Mouse (Mus musculus): ENCODE measurements around the gene Epo. TPM values are rescaled to one million over a fixed set of nuclear protein-coding genes. Genes with fewer than 3 reads are reported as not detected.

Epo gene
- polyA plus RNA-seq, 1 experiment from 2014 or later = 0.24 TPM

DNA sequence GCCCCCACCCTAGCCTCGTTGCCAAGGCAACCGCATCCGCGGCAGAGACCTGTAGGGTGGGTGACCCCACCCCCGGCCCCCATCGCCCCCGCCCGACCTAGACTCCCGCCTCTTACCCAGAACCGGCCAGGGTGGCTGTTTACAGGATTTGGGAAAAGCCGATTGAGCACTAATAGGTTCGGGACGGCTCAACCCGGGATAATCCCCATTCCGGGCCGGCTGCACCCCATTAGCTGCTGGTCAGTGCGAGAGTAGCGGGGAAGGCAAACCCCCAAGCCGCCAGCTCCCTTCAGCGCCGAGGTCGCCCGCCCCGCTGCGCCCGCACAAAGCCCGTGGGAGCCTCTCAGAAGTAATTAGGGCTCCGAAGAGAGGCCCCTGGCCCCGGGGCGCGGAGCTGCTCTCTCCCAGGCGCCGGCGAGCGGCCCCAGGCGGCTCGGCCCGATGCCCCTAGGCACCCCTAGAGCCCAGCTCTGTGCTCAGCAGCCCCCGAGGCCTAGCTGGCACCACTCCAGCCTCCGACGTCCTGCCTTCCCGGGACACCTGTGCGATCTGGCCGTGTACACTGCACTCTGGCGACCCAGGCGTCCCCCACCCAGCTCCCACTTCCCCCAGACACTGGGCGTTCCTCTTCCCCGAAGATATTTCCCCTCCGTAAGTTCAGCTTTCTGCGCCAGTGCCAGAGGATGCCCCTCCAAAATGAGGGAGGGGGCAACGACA lies 1.5 kb downstream of the Epo start:
- Histone ChIP-seq H3K4me1 (ENCODE audit: insufficient read depth, low read length) (peaks cover 15% of the 10 kb centered on the region), H3K27me3 (ENCODE audit: insufficient read depth, low read length) (no peaks in the 10 kb centered on the region), H3K4me3 (ENCODE audit: low read length) (peak overlapping the region; percentile 68), H3K9ac (replicated peaks; ENCODE audit: low read length) (peak overlapping the region; percentile 89), H3K4me2 (replicated peaks; ENCODE audit: low read depth, low read length) (peak overlapping the region; percentile 93), H3K27ac (ENCODE audit: low read length) (peak overlapping the region; percentile 94), H3K36me3 (ENCODE audit: insufficient read depth, low read length) (peaks cover 33% of the 10 kb centered on the region), H3K9me3 (ENCODE audit: low read length) (no peaks in the 10 kb centered on the region)
- WGBS = under 1% methylated on average over 51 of the region's 51 CpGs
- peak; percentile 8; the same call in 1 of the 2 replicates for ATAC-seq (ENCODE audit: low FRiP score, low TSS enrichment)

DNA sequence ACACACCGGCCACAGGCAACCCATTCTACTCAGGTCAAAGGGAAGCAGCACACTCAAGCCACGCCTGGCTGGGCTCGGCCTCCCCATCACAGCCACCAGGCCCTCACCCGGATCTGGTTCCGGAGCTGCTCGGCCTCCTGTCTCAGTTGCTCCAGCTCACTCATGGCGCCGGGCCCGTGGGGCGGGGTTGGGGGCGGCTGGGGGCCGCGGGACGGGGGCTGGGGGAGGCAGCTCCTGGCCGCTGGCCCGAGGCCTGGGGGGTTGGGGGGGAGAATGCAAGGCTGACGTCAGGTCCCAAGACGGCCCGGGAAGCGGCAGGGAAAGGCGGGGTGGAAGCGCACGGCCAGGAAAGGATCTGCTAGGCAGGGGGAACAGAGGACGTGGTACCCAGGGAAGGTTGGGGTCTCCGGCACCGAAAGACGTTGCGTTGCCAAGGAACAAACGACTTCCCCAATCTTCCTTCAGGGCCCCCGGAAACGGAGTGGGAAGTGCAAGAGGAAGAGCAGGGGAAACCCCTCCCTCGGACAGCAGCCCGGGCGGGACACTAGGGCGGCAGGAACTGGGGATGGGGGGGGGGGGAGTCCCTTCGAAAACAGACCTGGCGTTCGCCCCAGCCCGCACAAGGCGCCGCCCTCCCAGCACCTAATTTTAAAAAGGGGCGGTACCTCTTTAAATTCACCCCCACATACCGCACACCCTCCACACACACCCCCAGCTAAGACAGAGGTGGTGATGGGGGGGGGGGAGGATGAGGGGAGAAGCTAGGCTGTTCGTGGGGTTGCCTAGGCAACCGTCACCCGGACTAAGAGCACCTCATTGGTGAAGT lies 2.2 kb downstream of the Epo start:
- peak overlapping the region; percentile 89 for H3K9ac ChIP-seq (replicated peaks; ENCODE audit: low read length)
- peak; percentile 55 for ATAC-seq (ENCODE audit: low FRiP score, low TSS enrichment)
- H3K4me2 ChIP-seq (replicated peaks; ENCODE audit: low read depth, low read length) = peak overlapping the region; percentile 93
- H3K36me3 ChIP-seq (ENCODE audit: insufficient read depth, low read length) = peaks cover 39% of the 10 kb centered on the region
- H3K4me3 ChIP-seq (ENCODE audit: low read length) = peak overlapping the region; percentile 68
- no peaks in the 10 kb centered on the region for H3K9me3 ChIP-seq (ENCODE audit: low read length)
- H3K27ac ChIP-seq (ENCODE audit: low read length) = peak overlapping the region; percentile 94
- WGBS = under 1% methylated on average over 37 of the region's 46 CpGs
- H3K4me1 ChIP-seq (ENCODE audit: insufficient read depth, low read length) = peaks cover 15% of the 10 kb centered on the region
- H3K27me3 ChIP-seq (ENCODE audit: insufficient read depth, low read length) = no peaks in the 10 kb centered on the region

DNA sequence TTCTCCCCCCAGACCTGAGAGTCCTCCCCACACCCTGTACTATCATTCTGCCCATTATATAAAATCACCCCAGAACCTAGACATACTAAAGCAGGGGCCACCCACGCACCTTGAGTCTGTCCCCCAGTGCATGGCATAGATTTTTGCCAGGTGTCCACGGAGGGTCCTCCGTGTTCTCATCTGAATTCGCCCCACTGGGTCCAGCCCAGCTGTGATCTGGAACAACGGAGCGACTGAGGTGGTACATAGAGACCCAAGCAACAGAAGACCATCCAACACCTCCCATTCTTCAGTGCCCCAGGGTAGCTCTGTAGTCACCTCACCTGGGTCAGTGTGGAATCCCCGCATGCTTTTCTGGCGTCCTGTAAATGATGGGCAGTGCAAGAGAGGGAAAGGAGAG lies 3.0 kb downstream of the Epo start:
- Histone ChIP-seq H3K9ac (replicated peaks; ENCODE audit: low read length) (peak overlapping the region; percentile 89), H3K27me3 (ENCODE audit: insufficient read depth, low read length) (no peaks in the 10 kb centered on the region), H3K9me3 (ENCODE audit: low read length) (no peaks in the 10 kb centered on the region), H3K27ac (ENCODE audit: low read length) (peak overlapping the region; percentile 94; the same call in 1 of the 2 replicates), H3K4me3 (ENCODE audit: low read length) (peak overlapping the region; percentile 68), H3K4me1 (ENCODE audit: insufficient read depth, low read length) (peaks cover 15% of the 10 kb centered on the region), H3K4me2 (replicated peaks; ENCODE audit: low read depth, low read length) (peak overlapping the region; percentile 93), H3K36me3 (ENCODE audit: insufficient read depth, low read length) (peaks cover 46% of the 10 kb centered on the region)
- 64% methylated on average over 8 of the region's 8 CpGs for WGBS
- ATAC-seq (ENCODE audit: low FRiP score, low TSS enrichment) = no peak

DNA sequence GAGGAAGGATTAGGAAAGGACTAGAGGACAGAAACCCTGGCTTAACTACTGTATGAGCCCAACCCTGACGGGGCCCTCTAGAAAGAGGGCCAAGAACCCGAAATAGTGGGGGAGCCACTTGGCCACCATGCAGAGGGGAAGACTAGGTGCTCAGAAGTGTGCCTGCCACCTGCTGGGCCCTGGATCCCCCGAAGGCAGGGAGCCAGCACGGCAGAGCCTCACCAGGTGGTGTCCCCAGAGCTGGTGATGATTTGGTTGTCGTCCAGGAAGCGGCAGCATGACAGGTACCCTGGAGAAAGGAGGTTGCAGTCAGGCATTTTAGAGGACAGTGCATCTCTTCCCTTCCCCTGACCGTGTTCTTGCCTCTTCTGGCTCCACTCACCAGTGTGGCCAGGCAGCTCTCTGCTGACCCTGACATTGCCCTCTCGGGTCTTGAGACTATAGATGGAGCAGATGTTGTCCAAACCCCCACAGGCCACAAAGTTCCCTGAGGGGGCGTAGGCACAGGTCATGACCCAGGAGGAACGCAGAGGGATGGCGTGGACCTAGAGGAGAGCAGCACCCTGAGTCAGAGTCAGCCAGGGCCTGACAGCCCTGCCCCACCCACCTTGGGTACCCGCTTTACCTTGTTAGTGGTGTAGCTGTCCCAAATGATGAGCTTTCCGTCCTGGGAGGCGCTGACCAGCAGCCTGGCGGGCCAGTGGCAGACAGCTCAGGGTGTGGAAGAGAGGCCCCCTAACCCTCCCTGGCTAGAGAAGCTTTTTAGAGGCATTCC lies 3.6 kb downstream of the Epo start:
- Histone ChIP-seq H3K4me3 (ENCODE audit: low read length) (no peak overlapping the region), H3K9ac (replicated peaks; ENCODE audit: low read length) (no peak overlapping the region), H3K4me2 (replicated peaks; ENCODE audit: low read depth, low read length) (no peak overlapping the region), H3K4me1 (ENCODE audit: insufficient read depth, low read length) (peaks cover 15% of the 10 kb centered on the region), H3K36me3 (ENCODE audit: insufficient read depth, low read length) (peaks cover 53% of the 10 kb centered on the region), H3K27me3 (ENCODE audit: insufficient read depth, low read length) (no peaks in the 10 kb centered on the region), H3K9me3 (ENCODE audit: low read length) (no peaks in the 10 kb centered on the region), H3K27ac (ENCODE audit: low read length) (no peak overlapping the region)
- WGBS = 67% methylated on average over 15 of the region's 15 CpGs
- no peak for ATAC-seq (ENCODE audit: low FRiP score, low TSS enrichment)

DNA sequence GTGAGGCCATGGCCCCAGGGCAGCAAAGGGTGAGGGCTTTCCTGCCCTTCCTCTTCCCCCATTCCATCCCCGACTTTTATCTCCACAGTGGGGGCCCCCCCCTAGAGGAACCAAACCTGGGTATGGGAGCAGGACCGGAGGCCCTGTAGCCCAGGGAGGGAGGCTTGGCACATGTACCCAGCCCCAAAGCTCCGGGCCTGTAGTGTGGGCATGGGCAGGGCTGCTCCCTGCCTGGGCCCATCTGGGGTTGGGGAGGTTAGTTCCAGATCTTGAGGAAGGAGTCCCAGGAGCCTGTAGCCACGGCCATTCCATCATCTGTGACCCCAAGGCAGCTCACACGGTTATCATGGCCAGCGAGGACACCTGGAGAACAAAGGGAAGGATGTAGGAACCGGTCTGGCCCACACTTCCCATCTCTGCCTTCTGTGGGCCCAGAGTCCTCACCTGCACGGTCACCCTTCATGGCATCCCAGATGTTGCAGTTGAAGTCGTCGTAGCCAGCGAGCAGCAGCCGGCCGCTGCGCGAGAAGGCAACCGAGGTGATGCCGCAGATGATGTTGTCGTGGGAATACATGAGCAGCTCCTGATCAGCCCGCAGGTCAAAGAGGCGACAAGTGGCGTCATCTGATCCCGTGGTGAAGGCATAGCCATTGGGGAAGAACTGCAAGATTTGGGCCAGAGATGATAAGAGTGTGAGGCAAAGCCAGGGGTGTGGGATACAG lies 4.6 kb downstream of the Epo start:
- Histone ChIP-seq H3K4me2 (replicated peaks; ENCODE audit: low read depth, low read length) (no peak overlapping the region), H3K27me3 (ENCODE audit: insufficient read depth, low read length) (no peaks in the 10 kb centered on the region), H3K4me1 (ENCODE audit: insufficient read depth, low read length) (peaks cover 12% of the 10 kb centered on the region), H3K27ac (ENCODE audit: low read length) (no peak overlapping the region), H3K4me3 (ENCODE audit: low read length) (no peak overlapping the region), H3K36me3 (ENCODE audit: insufficient read depth, low read length) (peaks cover 62% of the 10 kb centered on the region), H3K9me3 (ENCODE audit: low read length) (no peaks in the 10 kb centered on the region), H3K9ac (replicated peaks; ENCODE audit: low read length) (no peak overlapping the region)
- ATAC-seq (ENCODE audit: low FRiP score, low TSS enrichment) = no peak
- WGBS = 78% methylated on average over 22 of the region's 22 CpGs

DNA sequence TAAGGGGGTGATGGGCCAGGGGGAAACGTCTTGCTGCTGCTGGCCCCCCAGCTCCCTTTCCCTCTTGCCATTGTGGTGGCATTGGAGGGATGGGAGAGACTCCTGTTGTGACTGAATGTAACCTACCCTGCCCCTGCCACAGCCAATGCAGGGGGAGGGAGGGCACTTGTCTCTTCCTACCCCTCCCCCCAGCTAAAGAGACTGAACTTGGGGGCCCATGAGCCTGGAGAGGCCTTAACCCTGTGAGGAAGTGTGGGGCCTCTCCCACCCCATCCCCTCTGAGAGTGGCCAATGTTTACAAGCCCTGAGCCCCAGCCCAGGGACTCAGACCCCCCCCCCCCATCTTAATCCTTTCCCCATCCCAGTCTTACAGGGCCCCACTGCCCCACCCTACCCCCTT lies 5.6 kb downstream of the Epo start:
- H3K36me3 ChIP-seq (ENCODE audit: insufficient read depth, low read length) = peaks cover 72% of the 10 kb centered on the region
- ATAC-seq (ENCODE audit: low FRiP score, low TSS enrichment) = no peak
- 56% methylated on average over 1 of the region's 1 CpGs for WGBS
- H3K4me3 ChIP-seq (ENCODE audit: low read length) = no peak overlapping the region
- H3K27me3 ChIP-seq (ENCODE audit: insufficient read depth, low read length) = no peaks in the 10 kb centered on the region
- H3K9me3 ChIP-seq (ENCODE audit: low read length) = no peaks in the 10 kb centered on the region
- H3K27ac ChIP-seq (ENCODE audit: low read length) = no peak overlapping the region
- H3K4me1 ChIP-seq (ENCODE audit: insufficient read depth, low read length) = peaks cover 12% of the 10 kb centered on the region
- no peak overlapping the region for H3K9ac ChIP-seq (replicated peaks; ENCODE audit: low read length)
- H3K4me2 ChIP-seq (replicated peaks; ENCODE audit: low read depth, low read length) = no peak overlapping the region

DNA sequence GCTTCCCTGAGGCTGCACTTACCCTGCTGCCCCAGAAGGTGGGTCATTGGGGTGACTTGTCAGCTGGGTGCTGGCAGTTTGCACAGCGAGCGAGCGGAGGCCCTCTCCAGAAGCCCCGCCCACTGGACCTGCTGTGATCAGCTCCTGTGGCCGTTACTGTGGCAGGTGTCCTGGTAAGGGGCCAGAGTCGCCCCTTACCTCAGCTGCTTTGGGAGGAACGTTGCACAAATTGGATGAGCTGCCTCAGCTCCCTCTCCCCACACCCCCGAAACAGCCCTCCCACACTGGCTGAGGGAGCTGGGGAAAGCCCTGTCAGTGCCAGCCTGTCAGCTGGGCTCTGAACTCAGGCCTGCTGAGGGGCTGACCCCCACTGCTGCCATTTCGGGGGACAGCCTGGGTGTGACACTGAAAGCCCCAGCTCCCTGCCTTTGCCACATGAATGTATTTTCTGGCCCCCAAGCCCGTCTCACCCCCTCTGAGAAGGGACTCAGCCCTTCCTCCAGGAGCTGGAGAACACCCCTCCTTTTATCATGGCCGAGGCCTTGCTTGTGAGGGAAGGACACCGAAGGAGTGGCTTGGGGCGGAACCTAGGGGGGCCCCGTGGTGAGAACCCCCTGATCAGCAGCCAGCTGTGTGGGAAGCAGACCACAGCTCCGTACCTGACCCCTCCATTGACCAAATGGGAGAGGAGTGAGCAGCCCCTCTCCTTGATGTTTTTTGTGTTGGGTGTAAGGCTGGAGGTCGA lies 6.7 kb downstream of the Epo start:
- Histone ChIP-seq H3K4me2 (replicated peaks; ENCODE audit: low read depth, low read length) (no peak overlapping the region), H3K36me3 (ENCODE audit: insufficient read depth, low read length) (peaks cover 83% of the 10 kb centered on the region), H3K4me3 (ENCODE audit: low read length) (no peak overlapping the region), H3K27me3 (ENCODE audit: insufficient read depth, low read length) (no peaks in the 10 kb centered on the region), H3K9ac (replicated peaks; ENCODE audit: low read length) (no peak overlapping the region), H3K9me3 (ENCODE audit: low read length) (no peaks in the 10 kb centered on the region), H3K4me1 (ENCODE audit: insufficient read depth, low read length) (peaks cover 12% of the 10 kb centered on the region), H3K27ac (ENCODE audit: low read length) (0 out of 2 replicates have a peak overlapping the region, but pooled peaks have one; percentile 4)
- 38% methylated on average over 16 of the region's 16 CpGs for WGBS
- no peak for ATAC-seq (ENCODE audit: low FRiP score, low TSS enrichment)

DNA sequence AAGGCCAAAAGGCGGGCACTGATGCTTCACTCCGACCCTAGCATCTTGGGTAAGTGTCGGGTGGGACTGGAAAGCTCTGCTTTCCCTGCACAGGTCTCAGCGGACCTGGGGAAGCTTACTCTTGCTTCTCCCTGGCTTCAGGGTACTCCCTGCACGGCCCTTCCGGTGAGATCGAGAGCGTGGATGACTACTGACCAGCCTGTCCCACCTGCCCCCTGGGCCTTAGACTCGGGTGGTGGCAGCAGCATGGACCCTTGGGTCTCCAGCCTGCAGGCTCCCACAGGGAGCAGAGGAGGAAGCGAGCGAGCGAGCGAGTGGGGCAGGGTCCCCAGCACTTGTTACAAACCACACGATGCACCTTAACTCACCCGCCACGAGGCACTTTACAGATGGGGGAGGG lies 7.5 kb downstream of the Epo start:
- Histone ChIP-seq H3K9ac (replicated peaks; ENCODE audit: low read length) (no peak overlapping the region), H3K27me3 (ENCODE audit: insufficient read depth, low read length) (no peaks in the 10 kb centered on the region), H3K4me3 (ENCODE audit: low read length) (no peak overlapping the region)

DNA sequence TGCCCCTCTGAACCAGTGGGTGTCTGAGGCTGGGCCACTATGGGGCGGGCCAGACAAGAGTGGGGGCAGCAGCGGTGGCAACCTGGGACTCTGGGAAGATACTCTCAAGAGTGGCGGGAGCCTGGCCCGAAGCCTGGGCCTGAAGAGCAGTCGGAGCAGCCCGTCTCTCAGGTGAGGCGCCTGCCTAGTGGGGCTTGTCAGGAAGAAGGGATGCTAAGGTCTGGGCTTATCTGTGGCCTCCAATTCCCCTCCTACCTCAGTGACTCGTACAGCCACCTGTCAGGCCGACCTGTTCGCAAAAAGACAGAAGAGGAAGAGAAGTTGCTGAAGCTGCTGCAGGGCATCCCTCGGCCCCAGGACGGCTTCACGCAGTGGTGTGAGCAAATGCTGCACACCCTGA lies 8.4 kb downstream of the Epo start:
- Histone ChIP-seq H3K27ac (ENCODE audit: low read length) (no peak overlapping the region), H3K9ac (replicated peaks; ENCODE audit: low read length) (no peak overlapping the region), H3K27me3 (ENCODE audit: insufficient read depth, low read length) (no peaks in the 10 kb centered on the region), H3K9me3 (ENCODE audit: low read length) (no peaks in the 10 kb centered on the region), H3K4me2 (replicated peaks; ENCODE audit: low read depth, low read length) (no peak overlapping the region), H3K4me3 (ENCODE audit: low read length) (no peak overlapping the region), H3K36me3 (ENCODE audit: insufficient read depth, low read length) (peaks cover 94% of the 10 kb centered on the region), H3K4me1 (ENCODE audit: insufficient read depth, low read length) (peaks cover 4% of the 10 kb centered on the region; the same call in 1 of the 2 replicates)
- 81% methylated on average over 13 of the region's 13 CpGs for WGBS
- ATAC-seq (ENCODE audit: low FRiP score, low TSS enrichment) = no peak

More for the DNA sequence above, 7.5 kb downstream of the Epo start:
- Histone ChIP-seq H3K36me3 (ENCODE audit: insufficient read depth, low read length) (peaks cover 91% of the 10 kb centered on the region), H3K27ac (ENCODE audit: low read length) (no peak overlapping the region), H3K4me1 (ENCODE audit: insufficient read depth, low read length) (peaks cover 11% of the 10 kb centered on the region), H3K4me2 (replicated peaks; ENCODE audit: low read depth, low read length) (no peak overlapping the region), H3K9me3 (ENCODE audit: low read length) (no peaks in the 10 kb centered on the region)
- 73% methylated on average over 16 of the region's 16 CpGs for whole genome bisulfite sequencing
- ATAC-seq (ENCODE audit: low FRiP score, low TSS enrichment) = no peak
